Mouse (Mus musculus): Measurements from ENCODE around the gene Galnt2. TPM values are rescaled to one million over a fixed set of nuclear protein-coding genes. Genes with fewer than 3 reads are reported as not detected.

The Galnt2 gene
- polyA plus RNA-seq, 1 experiment from 2014 or later, result 44.0 TPM

DNA sequence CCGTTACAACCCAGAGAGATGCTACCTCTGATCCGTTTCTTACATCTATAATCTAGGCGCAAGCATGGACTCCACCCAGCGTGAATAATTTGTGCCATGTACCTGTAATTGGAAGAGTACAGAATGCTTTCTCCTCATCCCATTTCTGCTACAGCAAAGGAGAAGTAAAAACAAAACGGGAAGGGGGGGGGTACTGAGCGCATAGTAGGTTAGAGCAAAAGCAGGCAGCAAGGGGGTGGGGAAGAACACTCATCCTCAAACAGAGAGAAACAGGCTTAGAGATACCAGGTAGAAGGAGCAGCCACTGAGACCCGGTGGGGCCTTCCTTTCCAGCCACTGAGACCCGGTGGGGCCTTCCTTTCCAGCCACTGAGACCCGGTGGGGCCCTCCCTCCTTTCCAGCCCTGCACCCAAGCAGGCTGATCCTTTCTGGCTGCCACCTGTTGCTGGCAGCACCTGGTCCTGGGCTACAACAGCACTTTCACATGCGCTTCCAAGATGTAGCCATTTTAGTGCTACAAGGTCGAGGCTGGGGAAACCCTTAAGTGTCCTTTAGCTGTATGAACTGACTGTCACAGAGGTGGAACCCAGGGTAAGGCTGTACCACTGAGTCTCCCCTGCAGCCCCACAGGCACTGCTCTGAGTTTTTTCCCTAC lies 130.7 kb downstream of the Galnt2 start:
- no peak for ATAC-seq
- TF ChIP-seq CTCF (IDR thresholded peaks at IDR 0.05; ENCODE audit: low read depth), result no peak
- no peak overlapping the region for H3K27ac ChIP-seq (ENCODE audit: low read depth, low read length)
- no peaks in the 10 kb centered on the region for H3K27me3 ChIP-seq (replicated peaks; ENCODE audit: control insufficient read depth, insufficient read depth, low read length)
- no peaks in the 10 kb centered on the region for H3K9me3 ChIP-seq (ENCODE audit: control insufficient read depth)
- H3K36me3 ChIP-seq (ENCODE audit: control insufficient read depth, insufficient read depth), result no peaks in the 10 kb centered on the region
- no peak overlapping the region for H3K4me2 ChIP-seq (replicated peaks; ENCODE audit: low read depth)
- H3K9ac ChIP-seq (ENCODE audit: low read depth, low read length), result no peak overlapping the region
- H3K4me1 ChIP-seq (replicated peaks; ENCODE audit: control insufficient read depth, insufficient read depth, low read length), result no peaks in the 10 kb centered on the region
- 79% methylated on average over 11 of the region's 11 CpGs for WGBS
- H3K4me3 ChIP-seq (ENCODE audit: low read depth, low read length), result no peak overlapping the region

DNA sequence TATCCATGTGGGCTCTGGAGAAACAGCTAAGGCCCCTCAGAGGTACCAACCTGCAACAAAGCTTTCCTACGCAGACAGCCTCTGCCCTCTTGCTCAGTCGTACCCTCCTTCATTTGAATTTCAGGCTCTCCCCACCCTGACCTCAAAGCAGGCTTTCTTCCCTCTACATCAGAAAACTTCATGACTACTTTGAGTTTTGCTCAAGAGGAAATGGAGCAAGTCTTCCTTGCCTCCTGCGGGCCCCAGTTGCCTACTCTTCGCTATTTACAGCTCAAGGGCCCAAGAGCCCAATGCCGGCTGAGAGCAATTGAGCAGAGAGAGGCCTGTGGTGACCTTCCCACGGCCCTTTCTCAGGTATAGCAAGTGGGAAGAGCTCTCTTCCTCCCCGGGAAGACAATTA lies 131.4 kb downstream of the Galnt2 start:
- TF ChIP-seq CTCF (IDR thresholded peaks at IDR 0.05; ENCODE audit: low read depth), result no peak
- Histone ChIP-seq H3K36me3 (ENCODE audit: control insufficient read depth, insufficient read depth) (no peaks in the 10 kb centered on the region), H3K9ac (ENCODE audit: low read depth, low read length) (no peak overlapping the region), H3K4me2 (replicated peaks; ENCODE audit: low read depth) (no peak overlapping the region), H3K9me3 (ENCODE audit: control insufficient read depth) (no peaks in the 10 kb centered on the region), H3K4me1 (replicated peaks; ENCODE audit: control insufficient read depth, insufficient read depth, low read length) (no peaks in the 10 kb centered on the region), H3K27ac (ENCODE audit: low read depth, low read length) (no peak overlapping the region), H3K4me3 (ENCODE audit: low read depth, low read length) (no peak overlapping the region), H3K27me3 (replicated peaks; ENCODE audit: control insufficient read depth, insufficient read depth, low read length) (no peaks in the 10 kb centered on the region)
- ATAC-seq, result no peak
- WGBS, result 75% methylated on average over 7 of the region's 7 CpGs

- no peak for TF ChIP-seq CTCF (IDR thresholded peaks at IDR 0.05; ENCODE audit: low read depth)
- no peak overlapping the region for H3K27ac ChIP-seq (ENCODE audit: low read depth, low read length)
- H3K9me3 ChIP-seq (ENCODE audit: control insufficient read depth), result no peaks in the 10 kb centered on the region
- H3K27me3 ChIP-seq (replicated peaks; ENCODE audit: control insufficient read depth, insufficient read depth, low read length), result no peaks in the 10 kb centered on the region
- no peaks in the 10 kb centered on the region for H3K36me3 ChIP-seq (ENCODE audit: control insufficient read depth, insufficient read depth)
- no peak overlapping the region for H3K4me3 ChIP-seq (ENCODE audit: low read depth, low read length)
- 93% methylated on average over 15 of the region's 15 CpGs for WGBS
- no peaks in the 10 kb centered on the region for H3K4me1 ChIP-seq (replicated peaks; ENCODE audit: control insufficient read depth, insufficient read depth, low read length)
- H3K9ac ChIP-seq (ENCODE audit: low read depth, low read length), result no peak overlapping the region
- no peak overlapping the region for H3K4me2 ChIP-seq (replicated peaks; ENCODE audit: low read depth)
- ATAC-seq, result no peak
Observed at GRCm38 (mm10) chr8:124363337-124363736, 132.1 kb downstream of the Galnt2 start.

GRCm38 (mm10) chr8:124368213-124368612 lies 137.0 kb downstream of the Galnt2 start:
- peak; percentile 86 for TF ChIP-seq CTCF (IDR thresholded peaks at IDR 0.05; ENCODE audit: low read depth)
- Histone ChIP-seq H3K4me3 (ENCODE audit: low read depth, low read length) (no peak overlapping the region), H3K27ac (ENCODE audit: low read depth, low read length) (no peak overlapping the region), H3K9ac (ENCODE audit: low read depth, low read length) (no peak overlapping the region), H3K4me1 (replicated peaks; ENCODE audit: control insufficient read depth, insufficient read depth, low read length) (no peaks in the 10 kb centered on the region), H3K27me3 (replicated peaks; ENCODE audit: control insufficient read depth, insufficient read depth, low read length) (no peaks in the 10 kb centered on the region), H3K36me3 (ENCODE audit: control insufficient read depth, insufficient read depth) (no peaks in the 10 kb centered on the region), H3K9me3 (ENCODE audit: control insufficient read depth) (no peaks in the 10 kb centered on the region), H3K4me2 (replicated peaks; ENCODE audit: low read depth) (no peak overlapping the region)
- WGBS, result 17% methylated on average over 8 of the region's 8 CpGs
- ATAC-seq, result no peak

- 74% methylated on average over 17 of the region's 17 CpGs for WGBS
- Histone ChIP-seq H3K27ac (ENCODE audit: low read depth, low read length) (no peak overlapping the region), H3K4me2 (replicated peaks; ENCODE audit: low read depth) (no peak overlapping the region), H3K27me3 (replicated peaks; ENCODE audit: control insufficient read depth, insufficient read depth, low read length) (no peaks in the 10 kb centered on the region), H3K9ac (ENCODE audit: low read depth, low read length) (no peak overlapping the region), H3K36me3 (ENCODE audit: control insufficient read depth, insufficient read depth) (no peaks in the 10 kb centered on the region), H3K9me3 (ENCODE audit: control insufficient read depth) (no peaks in the 10 kb centered on the region), H3K4me1 (replicated peaks; ENCODE audit: control insufficient read depth, insufficient read depth, low read length) (no peaks in the 10 kb centered on the region), H3K4me3 (ENCODE audit: low read depth, low read length) (no peak overlapping the region)
- no peak for ATAC-seq
- no peak for TF ChIP-seq CTCF (IDR thresholded peaks at IDR 0.05; ENCODE audit: low read depth)
Observed at GRCm38 (mm10) chr8:124370422-124371183, 139.4 kb downstream of the Galnt2 start.

GRCm38 (mm10) chr8:124371410-124372123 lies 140.4 kb downstream of the Galnt2 start:
- no peak overlapping the region for H3K4me2 ChIP-seq (replicated peaks; ENCODE audit: low read depth)
- no peaks in the 10 kb centered on the region for H3K36me3 ChIP-seq (ENCODE audit: control insufficient read depth, insufficient read depth)
- ATAC-seq, result no peak
- no peak for TF ChIP-seq CTCF (IDR thresholded peaks at IDR 0.05; ENCODE audit: low read depth)
- WGBS, result 83% methylated on average over 23 of the region's 23 CpGs
- H3K9ac ChIP-seq (ENCODE audit: low read depth, low read length), result no peak overlapping the region
- no peaks in the 10 kb centered on the region for H3K4me1 ChIP-seq (replicated peaks; ENCODE audit: control insufficient read depth, insufficient read depth, low read length)
- H3K27me3 ChIP-seq (replicated peaks; ENCODE audit: control insufficient read depth, insufficient read depth, low read length), result no peaks in the 10 kb centered on the region
- H3K9me3 ChIP-seq (ENCODE audit: control insufficient read depth), result no peaks in the 10 kb centered on the region
- no peak overlapping the region for H3K27ac ChIP-seq (ENCODE audit: low read depth, low read length)
- no peak overlapping the region for H3K4me3 ChIP-seq (ENCODE audit: low read depth, low read length)
